Mouse (Mus musculus): Measurements from ENCODE around the gene Bend7.

Bend7 gene

GRCm38 (mm10) chr2:4782809-4783641 lies 65.4 kb downstream of the Bend7 start:
- CTCF ChIA-PET: no interaction called here

- CTCF ChIA-PET: no interaction called here
Measured at GRCm38 (mm10) chr2:4784012-4784411, 66.4 kb downstream of the Bend7 start.

- CTCF ChIA-PET: no interaction called here
Measured at GRCm38 (mm10) chr2:4785016-4785415, 67.4 kb downstream of the Bend7 start.

- CTCF ChIA-PET: no interaction called here
Measured at GRCm38 (mm10) chr2:4787223-4787622, 69.6 kb downstream of the Bend7 start.

- CTCF ChIA-PET: no interaction called here
Measured at GRCm38 (mm10) chr2:4791646-4792045, 74.0 kb downstream of the Bend7 start.

GRCm38 (mm10) chr2:4792554-4792953 lies 74.9 kb downstream of the Bend7 start:
- CTCF ChIA-PET: no interaction called here

- CTCF ChIA-PET: no interaction called here
Measured at GRCm38 (mm10) chr2:4802395-4803176, 85.0 kb downstream of the Bend7 start.

GRCm38 (mm10) chr2:4816308-4816707 lies 98.7 kb downstream of the Bend7 start:
- CTCF ChIA-PET: no interaction called here

GRCm38 (mm10) chr2:4817678-4818077 lies 100.0 kb downstream of the Bend7 start:
- CTCF ChIA-PET: no interaction called here

GRCm38 (mm10) chr2:4820230-4820629 lies 102.6 kb downstream of the Bend7 start:
- CTCF ChIA-PET: no interaction called here

GRCm38 (mm10) chr2:4824067-4824466 lies 106.4 kb downstream of the Bend7 start:
- CTCF ChIA-PET: no interaction called here

GRCm38 (mm10) chr2:4828032-4828431 lies 110.4 kb downstream of the Bend7 start:
- CTCF ChIA-PET: no interaction called here

- CTCF ChIA-PET: no interaction called here
Measured at GRCm38 (mm10) chr2:4828446-4828997, 110.9 kb downstream of the Bend7 start.

GRCm38 (mm10) chr2:4829007-4829406 lies 111.4 kb downstream of the Bend7 start:
- CTCF ChIA-PET: no interaction called here

- CTCF ChIA-PET: no interaction called here
Measured at GRCm38 (mm10) chr2:4829489-4830065, 111.9 kb downstream of the Bend7 start.

GRCm38 (mm10) chr2:4831493-4831892 lies 113.9 kb downstream of the Bend7 start:
- CTCF ChIA-PET: no interaction called here

GRCm38 (mm10) chr2:4832166-4832565 lies 114.5 kb downstream of the Bend7 start:
- CTCF ChIA-PET: no interaction called here

GRCm38 (mm10) chr2:4849449-4849848 lies 131.8 kb downstream of the Bend7 start:
- CTCF ChIA-PET: no interaction called here
